Mouse (Mus musculus): ENCODE results near the gene Smg9.

Gene Smg9

DNA sequence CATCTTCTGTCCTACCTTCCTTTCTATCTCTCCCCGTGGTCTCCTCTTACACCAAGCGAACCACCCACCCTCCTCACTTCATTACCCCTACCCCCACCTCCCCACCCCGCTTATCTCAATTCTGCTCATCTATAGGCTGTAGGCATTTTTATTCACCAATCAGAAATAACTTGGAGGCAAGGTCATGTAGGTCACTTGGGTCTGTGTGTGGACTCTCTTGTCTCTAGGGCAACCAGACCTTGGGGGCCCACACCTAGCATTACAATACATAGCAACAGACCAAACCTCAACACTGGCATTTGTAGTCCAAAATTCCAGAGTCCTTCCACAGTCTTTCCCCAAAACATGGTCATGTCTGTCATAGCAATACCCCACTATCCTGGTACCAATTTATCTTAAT, 11.4 kb downstream of the Smg9 start:
- DNase-seq: no peak

DNA sequence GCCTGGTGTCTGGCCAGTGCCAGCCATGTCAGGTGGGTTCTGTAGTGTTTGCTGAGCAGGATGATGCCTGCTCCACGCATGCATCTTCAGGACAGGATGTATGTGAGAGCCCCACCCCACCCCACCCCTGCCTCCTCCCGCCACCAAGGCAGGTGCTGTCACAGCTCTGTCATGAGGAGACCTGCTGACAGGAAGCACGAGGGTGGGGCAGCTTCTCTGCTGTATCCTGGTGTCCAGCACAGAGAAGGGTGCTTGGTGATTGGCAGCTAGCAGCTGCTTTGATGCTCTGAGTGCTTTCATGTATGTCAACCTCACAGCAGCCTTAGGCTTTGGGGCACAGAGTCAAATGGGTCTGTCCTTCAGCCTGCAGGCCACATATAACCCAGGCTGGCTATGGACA, 14.2 kb downstream of the Smg9 start:
- DNase-seq: no peak

DNA sequence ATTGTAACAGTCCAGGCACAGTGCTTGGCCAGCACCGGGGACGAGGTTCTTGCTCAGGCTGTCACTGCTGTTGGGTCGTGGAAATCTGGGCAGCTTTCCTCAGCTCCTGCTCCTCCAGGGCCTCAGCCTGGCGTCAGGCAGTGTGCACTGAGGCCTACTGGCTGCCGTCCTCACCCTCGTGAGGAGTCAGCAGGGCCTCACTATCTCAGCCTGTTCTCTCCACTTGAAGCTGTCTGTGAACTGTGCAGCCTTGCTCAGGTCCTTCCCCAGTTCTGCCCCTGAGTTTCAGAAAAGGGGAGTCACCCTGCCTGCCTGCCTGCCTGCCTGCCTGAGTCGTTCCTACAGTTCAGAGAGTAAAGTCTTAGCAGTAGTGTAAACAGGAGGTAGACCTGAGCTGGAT, 15.8 kb downstream of the Smg9 start:
- no peak for DNase-seq

DNA sequence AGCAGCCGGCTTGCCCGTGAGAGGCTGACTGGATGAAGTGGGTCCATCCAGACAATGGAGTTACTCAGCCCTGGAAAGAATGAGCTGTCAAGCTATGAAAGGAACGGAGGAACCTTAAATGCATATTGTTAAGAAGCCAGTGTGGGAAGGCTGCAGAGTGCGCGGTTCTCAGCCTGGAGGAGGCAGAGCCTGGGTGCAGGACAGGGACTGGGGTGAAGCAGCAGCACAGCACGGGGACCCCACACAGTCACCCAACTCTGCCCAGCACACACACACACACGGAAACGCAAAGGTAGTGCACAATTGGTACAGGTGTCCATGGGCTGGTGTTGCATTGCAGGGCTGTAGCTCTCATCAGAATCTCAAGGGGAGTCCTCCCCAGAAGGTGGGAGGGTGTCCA, 20.2 kb downstream of the Smg9 start:
- no peak for DNase-seq

DNA sequence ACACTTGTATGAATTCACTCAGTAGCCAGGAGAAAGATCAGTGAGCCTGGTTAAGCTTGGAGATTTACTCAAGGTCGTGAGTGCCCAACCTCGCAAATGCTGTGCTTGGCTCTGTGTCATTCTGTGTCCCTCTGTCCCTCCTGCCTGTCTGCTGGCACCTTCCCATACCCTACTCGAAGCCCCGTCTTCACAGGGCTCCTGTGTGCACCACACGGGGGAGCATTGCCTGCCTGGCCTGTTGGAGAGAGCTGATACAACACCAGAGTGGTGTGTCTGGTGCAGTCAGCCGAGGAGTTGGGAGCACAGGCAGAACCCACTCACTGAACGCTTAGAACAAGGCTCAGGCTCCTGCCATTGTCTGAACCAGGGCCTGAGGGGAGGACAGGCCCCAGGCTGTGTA, 22.2 kb downstream of the Smg9 start:
- DNase-seq: no peak

DNA sequence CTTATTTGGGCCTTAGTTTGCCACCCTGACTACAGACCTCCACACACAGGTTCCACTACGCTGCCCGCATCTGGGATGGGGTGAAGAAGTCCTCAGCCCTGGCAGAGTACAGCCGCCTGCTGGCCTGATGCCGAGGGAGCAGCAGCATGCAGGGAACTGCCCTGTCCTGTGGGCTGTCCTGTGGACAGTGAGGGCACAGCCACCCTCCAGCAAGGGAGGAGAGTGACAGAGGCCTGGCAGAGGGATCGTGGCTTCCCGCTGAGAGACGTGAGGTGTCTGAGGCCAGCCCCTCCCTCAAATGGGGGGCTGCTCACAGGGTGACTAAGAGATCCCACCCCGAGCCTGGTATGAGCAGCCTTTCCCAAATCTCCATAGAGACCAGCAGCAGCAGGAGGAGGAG, 22.8 kb downstream of the Smg9 start:
- DNase-seq: no peak

DNA sequence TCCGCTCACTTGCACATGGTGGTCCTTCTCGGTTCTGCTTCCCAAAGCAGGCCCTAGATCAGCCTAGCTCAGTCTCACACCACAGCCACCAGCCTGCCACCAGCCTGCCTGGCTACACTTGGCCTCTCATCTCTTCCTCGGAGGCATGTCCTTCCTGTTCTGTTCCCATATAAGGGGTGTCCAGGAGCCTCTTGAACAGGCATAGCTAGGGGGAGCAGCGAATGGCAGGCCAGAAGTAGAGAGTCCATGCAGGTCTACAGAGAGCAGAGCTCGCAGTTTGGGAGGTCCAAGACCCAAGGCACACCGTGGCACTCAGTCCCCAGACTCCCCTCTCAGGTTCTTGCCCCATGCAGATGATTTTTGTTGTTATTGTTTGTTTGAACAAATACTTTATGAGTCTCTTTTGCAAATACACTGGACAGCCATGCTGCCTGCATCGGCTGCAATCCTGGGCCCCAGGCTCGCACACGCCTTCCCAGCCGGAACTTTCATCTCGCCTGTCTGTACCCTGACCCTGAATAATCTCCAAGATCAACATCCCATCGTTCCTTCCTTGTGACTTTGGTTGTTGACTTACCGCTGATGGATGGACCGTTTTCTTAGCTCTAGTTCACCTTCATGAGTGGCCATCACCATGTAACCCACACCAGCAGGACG, 23.8 kb downstream of the Smg9 start:
- no peak for DNase-seq

DNA sequence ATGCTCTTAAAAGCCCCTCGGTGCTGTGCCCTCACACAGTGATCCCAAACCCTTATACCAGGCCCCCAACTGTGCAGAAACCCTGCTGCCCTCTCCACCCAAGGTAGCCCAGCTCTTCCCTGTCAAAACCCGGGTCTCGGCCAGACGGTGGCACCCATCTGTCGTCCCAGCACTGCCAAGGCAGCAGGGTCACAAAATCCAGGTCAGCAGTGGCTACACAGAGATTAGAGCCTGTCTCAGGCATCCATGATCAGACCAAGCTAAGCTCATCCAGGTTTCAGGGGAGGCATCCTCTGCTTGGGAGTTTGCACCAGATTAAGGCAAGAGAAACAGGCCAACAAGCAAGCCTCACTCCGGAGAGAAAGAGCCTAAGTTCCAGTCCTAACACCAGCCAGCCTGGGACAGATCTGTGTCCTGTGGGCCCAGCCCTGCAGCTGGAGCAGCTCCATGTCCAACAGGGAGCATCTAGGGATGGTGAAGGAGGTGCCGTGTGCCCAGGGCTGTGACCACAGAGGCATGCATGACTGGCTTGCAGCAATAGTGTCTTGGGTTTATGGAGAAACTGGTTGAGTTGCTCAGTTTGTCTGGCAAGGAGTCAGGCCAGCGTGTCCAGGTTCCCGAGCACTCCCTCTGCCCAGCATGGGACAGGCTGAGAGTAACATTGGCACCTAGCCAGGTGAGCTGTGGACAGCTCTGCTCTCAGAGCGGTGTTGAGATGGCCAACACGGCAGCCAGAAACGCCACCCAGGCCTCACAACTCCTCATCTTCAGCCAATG, 24.7 kb downstream of the Smg9 start:
- DNase-seq: no peak

DNA sequence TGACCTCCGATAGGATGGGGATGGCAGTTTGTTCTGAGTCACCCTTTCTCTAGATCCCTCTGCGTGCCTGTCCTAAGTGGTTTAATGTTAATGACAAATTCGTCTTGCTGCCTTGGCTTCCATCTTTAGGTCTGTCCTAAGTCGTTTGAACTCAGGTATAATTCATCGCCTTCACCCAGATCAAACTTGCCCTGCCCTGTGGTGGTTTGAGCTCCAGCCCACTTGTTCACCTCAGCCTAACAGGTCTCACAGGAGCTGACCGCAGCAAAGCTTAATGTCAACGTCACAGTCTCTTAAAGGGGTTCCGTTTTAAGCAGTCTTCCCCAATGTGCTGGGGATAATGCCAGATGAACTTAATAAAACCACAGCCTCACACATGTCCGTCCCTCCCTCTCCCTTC, 26.5 kb downstream of the Smg9 start:
- no peak for DNase-seq

DNA sequence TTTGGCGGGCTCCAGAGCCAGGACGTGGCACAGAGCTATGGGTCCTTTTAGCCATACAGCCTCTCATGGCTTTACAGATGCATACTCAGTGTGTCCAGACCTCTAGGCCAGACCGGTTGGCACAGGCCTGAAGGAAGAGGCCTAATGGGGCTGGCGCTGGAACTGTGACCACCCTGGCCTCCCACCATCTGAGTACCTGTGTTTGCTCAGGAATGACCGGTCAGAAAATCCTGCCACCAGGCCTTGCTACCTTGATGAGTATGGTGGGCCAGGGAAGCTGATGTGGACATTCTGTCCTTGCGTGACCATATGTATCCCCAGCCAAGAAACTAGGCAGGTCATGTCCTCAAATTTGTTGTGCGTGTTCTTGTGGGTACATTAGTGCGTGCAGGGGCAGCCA, 27.7 kb downstream of the Smg9 start:
- DNase-seq: no peak

DNA sequence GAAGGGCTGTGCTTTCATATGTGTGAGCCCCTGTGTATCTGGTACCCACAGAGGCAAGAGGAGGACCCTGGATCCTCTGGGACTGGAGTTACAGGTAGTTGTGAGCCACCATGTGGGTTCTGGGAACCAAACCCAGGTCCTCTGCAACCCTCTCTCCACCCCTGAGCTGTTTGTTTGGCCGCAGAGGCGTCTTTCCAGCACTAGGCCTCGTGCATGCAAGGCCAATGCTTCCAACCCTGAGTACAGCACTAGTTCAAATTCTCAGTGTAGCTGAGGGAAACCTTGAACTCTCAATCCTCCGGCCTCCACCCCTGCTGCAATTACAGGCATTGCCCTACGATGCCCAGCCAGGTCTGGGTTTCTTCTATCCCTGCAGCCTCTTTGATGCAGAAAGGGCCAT, 29.3 kb downstream of the Smg9 start:
- DNase-seq: no peak

DNA sequence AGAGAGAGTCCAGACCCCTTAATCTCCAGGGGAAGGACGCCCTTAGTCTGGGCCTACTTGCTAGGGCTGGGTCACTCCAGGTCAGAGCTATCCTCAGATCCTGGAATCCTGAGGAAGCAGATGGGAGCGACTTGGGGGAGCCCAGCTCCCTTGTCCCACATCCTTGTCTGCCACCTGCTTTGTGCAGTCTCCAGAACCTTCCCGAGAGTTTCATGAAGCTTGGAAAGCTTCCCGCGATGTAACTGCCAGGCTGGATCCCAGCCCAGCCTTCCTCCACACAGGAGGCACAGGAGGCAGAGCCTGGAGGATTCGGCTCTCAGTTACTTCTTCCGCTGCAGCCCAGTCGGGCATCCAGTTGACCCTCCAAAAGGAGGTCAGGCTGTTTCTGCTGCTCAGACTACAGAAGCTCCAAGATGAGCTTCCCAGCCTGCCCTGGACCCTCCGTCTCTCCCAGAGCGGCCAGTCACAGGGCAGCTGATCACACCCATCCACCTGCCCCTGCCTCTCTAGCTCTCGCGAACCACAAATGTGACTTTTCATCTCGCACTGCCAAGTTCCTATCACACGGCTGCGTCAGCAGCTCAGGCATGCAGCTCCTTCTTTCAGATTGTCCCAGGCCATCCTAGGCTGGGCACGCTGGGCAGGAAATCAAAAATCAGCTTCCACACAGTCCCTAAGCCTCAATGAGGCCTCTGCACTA, 30.1 kb downstream of the Smg9 start:
- DNase-seq: no peak

DNA sequence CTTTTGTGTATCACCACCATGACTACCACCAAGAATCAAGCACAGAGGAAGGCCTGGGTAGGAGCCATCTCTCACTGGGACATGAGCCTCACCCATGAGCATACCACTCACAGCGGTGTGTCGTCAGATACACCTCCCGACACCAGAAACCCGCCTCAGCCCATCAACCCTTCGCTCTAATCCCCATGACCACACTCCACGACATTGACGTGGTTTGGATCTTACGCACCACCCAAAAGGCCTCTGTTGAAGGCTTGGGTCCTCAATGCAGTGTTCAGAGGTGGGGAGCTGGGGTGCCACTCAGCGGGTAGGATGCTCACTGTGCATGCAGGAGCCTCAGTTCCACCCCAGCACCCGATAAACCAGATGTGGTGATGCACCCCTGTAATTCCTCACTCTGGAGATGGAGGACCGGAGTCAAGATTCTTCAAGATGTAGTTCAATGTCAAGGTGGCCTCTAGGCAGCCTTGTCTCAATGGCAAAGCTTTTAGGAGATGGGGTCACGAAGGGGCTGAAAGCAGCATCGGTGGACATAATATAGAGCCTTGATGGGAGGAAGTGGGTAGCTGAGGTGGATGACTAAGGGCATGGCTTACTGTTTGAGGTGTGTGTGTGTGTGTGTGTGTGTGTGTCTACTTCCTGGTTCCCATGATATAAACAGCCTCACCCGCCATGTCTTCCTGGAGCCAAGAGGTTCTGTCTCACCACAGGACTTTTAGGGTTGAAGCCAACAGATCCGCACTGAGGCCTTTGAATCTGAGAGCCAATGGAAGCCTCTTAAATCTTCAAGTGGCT, 31.3 kb downstream of the Smg9 start:
- no peak for DNase-seq

DNA sequence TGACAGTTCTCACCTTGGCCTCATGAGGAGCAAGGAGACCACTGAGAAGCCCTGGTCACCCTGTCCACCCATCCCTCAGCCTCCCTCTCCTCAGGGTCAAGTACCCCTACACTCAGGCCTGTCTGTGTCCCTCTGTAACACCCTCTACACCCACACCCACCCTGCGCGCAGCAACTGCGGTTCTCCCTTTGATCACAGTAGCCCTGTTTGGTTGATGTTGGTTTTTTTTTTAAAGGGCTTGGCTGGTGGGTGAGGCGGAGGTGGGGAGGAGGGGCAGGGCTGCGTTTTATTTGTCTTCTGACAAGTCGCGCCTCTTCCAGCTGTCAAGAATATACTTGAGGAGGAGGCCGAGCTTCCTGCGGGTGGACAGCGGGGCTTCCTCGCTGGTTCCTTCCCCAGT, 32.3 kb downstream of the Smg9 start:
- DNase-seq: no peak

DNA sequence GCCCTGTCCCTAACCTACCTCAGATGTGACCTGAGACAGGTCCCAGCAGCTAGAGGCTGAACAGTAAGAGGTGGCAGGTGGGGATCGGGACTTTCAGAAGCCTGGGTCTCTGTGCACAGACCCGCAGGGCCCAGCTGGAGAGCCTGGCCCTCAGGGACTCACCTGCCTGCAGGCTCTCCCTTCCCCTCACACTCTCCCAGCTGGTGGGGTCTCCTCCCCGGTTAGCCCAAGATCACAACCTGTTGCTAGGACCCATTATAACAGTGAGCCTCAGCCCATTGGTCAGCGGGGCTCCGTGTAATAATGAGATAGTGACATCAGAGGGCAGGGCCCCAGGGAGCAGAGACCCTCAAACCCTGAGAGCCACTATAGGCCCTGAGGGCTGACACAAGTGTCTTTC, 35.9 kb downstream of the Smg9 start:
- DNase-seq: no peak

DNA sequence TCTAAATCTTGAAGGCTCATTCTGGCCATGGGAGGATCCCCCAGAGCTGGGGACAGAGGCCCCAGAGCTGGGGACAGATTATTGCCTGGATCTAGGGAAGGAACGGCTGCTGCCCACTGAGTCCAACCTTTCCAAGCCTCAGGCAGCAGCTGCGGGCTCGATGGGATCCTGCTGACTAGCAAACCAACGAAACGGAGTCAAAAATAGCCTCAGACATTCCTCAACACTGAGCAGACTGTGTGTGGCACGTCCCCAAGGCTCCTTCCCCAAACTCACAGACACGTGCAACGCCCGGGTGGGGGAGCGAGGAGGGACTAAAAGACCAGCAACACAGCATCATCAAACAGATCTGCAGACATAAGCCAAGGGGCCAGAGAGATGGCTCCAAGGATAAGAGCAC, 38.6 kb downstream of the Smg9 start:
- no peak for DNase-seq

DNA sequence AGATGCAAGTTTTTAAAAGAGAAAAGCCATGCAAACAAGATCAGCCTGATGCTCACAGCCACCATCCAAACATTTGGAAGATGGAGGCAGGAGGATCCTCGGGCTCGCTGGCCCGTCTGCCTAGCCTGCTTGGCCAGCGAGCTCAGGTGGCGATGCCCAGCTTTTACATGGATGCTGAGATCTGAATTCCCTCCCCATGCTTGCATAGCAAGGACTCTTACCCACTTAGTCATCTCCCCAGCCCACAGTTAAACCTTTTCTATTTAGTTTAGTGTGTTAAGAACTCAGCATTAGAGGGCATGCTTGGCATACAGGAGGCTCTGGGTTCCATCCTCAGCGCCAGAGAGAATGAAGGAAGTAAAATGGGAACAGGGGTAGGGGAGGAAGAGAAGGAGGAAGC, 39.8 kb downstream of the Smg9 start:
- DNase-seq: no peak

DNA sequence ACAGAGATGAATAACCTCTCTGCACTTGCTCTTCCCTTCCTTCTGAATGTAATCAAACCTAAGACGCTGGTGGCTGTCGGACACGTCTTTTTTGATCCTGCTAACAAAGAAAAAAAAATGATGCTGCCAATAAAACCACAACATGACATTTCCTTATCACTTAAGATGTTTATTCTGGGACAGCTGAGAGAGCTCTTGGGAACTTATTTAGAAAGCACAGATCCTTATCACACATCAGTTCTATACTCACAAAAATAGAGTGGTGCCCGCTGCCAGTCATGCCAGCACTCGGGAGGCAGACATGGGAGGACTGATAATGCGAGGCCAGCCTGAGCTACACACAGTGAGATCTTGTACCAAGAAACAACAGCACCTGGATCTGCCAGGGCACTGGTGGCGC, 40.5 kb downstream of the Smg9 start:
- DNase-seq: no peak

DNA sequence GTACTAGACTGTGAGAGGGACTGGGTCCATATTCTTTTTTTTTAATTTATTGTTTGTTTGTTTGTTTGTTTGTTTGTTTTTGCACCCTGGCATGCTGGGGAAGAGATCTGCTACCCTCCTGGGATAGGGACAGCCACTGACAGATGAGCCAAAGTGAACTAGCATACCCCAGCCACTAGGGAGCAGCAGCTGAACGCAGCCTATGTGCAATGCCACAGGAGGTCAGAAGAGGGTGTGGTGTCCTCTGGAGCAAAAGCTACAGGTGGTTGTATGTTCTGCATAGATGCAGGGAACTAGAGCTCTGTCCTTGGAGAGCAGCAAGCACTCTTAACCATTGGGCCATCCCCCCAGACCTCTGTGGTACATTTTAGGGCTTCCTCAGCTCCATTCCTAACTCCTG, 42.4 kb downstream of the Smg9 start:
- DNase-seq: peak; percentile 71

DNA sequence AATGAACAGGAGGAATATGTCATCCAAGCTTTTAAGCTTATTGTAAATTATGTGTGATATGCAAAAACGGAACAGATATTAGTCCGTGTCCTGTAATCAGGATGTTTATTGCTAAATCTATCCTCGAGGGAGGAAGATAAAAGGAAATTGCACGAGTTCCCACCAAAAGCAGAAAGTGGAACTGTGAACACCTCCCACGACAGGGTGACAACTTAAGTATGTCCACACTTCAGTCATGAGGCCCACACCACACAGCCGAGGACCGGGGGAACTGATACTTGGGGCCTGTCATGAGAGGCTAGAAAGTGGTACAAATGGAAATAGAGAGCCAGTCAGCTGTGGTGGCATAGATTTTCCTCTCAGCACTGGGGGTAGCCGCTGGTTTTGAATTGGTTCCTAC, 42.9 kb downstream of the Smg9 start:
- DNase-seq: no peak

DNA sequence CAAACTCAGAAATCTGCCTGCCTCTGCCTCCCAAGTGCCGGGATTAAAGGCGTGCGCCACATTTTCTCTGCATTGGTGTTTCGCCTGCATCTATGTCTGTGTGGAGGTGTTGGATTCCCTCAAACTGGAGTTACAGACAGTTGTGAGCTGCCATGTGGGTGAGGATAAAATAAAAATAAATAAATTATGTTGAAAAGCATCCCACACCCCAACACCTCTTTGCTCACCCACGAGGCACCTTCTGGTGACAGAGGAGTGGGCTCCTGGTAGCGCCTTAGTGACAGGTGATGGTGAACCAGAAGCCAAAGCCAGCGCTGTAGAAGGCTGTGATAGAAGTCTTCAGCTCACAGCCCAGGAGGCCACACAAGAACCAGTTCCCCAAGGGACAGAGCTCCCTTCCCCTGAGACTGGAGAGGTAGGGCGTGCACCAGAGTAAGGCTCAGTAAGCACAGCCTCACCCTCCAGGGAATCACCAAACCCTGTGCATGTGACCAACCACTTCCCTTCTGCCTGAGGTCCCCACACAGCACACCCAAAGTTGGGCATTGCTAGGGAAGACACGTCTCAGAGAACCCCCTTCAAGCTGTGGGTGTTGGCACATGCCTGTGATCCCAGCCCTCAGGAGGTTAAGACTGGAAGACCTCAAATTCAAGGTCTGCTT, 46.0 kb downstream of the Smg9 start:
- DNase-seq: no peak

DNA sequence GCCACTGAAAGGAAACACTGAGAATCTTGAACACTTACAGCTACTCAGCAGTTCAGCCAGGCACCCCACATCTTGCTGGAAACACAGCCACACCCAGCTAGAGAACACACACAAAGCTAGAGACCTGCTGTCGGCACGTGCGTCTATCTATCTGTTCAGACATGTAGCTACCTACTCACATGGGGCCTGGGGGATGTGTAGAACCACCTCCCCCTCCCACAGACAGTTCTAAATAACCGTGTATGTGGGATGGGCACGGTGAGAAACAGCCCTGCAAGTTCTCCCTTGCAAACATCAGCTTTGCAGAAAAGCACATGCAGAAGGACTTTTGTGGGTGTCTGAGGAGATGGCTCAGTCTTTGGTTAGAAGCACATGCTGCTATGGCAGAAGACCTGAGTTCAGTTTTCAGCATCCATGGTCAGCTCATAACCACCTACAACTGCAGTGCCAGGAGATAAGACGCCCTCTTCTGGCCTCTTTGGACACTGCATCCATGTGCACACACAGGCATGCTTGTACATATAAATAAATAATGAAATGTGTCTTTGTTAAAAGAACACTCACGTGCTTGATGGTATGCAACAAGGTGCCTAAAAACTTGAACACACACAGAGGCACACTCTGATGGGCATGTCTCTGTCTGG, 47.4 kb downstream of the Smg9 start:
- no peak for DNase-seq

All from liver (tissue).